Mouse (Mus musculus) lung, postnatal 4 days (tissue): ENCODE data around the gene Cdk18.
A peak's percentile ranks its signal among the peaks of the same experiment; 100 is the strongest.

Experiments used
- DNase-seq, 2 experiments: peaks; one replicate each; pipeline ENCODE4 v3.0.0; 2021

Cdk18 gene

GRCm38 (mm10) chr1:132111411-132111810 is 28.1 kb downstream of the Cdk18 start:
- no peak for DNase-seq

GRCm38 (mm10) chr1:132109368-132109767 is 30.1 kb downstream of the Cdk18 start:
- no peak for DNase-seq

GRCm38 (mm10) chr1:132104353-132104752 is 35.1 kb downstream of the Cdk18 start:
- DNase-seq = no peak

GRCm38 (mm10) chr1:132101953-132102697 is 37.4 kb downstream of the Cdk18 start:
- no peak for DNase-seq

DNA sequence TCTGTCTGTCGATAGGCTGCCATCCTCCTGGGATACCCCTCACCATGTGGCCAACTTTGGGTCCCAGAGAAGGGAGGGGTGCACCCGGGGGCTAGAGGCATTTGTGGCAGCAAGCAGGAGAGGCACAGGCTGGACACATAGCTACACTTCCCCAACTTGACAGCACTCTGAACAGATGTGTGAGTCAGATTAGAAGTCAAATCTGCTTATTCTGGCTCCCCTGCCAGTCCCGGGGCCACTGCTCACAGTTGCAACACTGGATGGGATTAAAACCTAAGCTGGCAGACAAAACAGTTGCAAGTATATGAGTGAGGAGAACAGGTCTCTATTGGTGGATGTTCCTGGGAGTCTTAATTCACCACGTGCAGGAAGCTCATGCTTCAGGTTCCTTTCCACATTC is 39.7 kb downstream of the Cdk18 start:
- no peak for DNase-seq

DNA sequence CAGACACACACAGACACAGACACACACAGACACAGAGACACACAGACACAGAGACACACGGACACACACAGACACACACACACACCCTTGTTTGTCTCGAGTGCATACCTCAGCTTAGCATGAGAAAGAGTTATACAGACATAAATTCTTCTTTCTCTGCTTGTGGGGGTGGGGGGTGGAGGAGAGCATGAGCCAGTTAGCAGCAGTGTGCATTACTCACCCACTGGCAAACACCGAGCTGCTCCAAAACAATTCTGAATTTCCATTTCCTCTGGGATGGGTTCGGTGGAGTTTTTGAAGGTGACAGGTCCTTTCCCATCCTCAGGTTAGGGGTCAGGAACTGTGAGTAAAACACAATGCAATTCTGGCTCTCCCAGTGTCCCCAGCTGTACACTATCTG is 40.5 kb downstream of the Cdk18 start:
- no peak for DNase-seq

- no peak for DNase-seq
These were observed 41.4 kb downstream of the Cdk18 start for GRCm38 (mm10) chr1:132098076-132098475.

GRCm38 (mm10) chr1:132095356-132096004 is 44.0 kb downstream of the Cdk18 start:
- DNase-seq = peak; percentile 32 to 67

GRCm38 (mm10) chr1:132093269-132093668 is 46.2 kb downstream of the Cdk18 start:
- no peak for DNase-seq

- DNase-seq = no peak
These were observed 49.2 kb downstream of the Cdk18 start for GRCm38 (mm10) chr1:132090266-132090665.

GRCm38 (mm10) chr1:132089767-132090166 is 49.7 kb downstream of the Cdk18 start:
- no peak for DNase-seq

DNA sequence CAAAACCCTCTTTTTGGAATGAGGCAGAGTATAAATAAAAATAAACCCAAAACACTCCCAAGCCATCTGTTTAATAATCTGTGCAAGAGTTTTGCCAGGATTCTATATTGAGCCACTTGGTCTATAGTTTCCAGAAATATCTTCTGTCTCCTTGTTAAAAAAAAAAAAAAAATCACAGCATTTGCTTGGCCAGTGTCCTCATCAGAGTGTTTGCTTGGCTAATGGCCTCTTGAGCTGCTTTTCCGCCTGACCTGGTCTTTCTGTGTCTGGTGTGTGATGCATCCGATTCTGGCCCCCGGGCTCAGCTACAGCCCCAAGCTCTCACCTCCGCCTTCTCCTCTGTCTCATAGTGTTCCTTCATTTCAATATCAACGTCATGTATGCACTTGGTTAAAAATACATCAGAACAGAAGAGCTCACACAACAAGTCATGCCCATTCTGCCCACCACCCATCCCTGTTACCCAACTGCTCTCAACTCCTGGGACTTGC is 51.3 kb downstream of the Cdk18 start:
- DNase-seq = no peak

DNA sequence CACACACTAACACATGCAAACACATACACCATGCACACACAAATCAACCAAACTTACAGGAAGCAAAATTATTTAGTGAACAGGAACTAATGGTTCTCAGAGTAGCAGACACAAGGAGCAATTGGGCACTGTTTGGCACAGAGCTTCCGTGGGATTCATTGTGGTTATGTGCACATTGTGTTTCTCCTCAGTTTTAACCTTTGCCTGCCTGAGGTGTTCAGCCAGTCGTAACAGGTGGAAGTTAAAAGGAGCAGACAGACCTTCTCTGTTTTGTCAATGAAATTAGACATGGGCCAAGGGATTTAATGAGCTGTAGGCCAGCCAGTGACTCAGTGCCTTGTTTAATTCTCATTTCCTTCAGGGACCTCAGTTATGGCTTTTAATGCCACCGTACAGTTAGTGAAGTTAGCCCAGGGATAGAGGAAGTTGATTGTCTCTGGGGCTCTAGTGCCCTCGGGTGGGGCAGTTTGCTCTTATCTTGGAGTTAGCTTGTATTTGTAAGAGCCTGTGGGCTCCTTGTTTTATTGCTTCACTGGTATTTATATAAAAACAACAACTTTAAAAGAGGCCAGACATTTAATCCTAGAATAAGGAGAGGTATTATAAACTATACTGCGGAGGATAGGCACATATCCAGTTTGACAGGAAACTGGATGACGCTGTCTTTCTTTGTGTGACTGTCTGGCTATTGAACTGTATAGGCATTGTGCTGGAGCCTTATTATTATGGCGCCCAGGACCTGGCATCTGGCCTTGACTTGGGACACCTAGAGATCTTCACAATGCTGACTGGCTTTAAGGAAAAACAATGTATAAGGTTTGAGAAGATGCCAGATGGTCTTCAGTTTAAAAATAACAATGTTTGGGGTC is 54.1 kb downstream of the Cdk18 start:
- DNase-seq = no peak

- DNase-seq = no peak
These were observed 61.1 kb downstream of the Cdk18 start for GRCm38 (mm10) chr1:132078413-132078812.

DNA sequence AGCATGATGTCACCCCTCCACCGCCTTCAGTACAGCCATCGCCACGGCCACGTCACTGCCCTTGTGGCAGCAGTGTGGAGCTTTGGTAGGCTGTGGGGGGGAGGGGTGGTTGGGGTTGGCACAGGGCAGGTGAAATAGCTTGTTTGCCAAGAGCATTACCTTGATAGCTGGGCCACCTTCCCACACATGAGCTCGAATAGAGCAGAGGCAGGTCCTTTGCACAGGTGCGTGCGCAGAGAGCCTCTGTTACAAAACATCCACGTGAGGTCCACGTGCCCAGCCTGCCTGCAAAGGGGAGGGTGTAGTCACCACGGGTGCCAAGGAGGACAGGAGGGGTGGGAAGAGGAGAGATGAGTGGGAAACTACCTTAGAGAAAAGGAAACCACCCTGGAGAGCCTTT is 63.9 kb downstream of the Cdk18 start:
- DNase-seq = no peak

DNA sequence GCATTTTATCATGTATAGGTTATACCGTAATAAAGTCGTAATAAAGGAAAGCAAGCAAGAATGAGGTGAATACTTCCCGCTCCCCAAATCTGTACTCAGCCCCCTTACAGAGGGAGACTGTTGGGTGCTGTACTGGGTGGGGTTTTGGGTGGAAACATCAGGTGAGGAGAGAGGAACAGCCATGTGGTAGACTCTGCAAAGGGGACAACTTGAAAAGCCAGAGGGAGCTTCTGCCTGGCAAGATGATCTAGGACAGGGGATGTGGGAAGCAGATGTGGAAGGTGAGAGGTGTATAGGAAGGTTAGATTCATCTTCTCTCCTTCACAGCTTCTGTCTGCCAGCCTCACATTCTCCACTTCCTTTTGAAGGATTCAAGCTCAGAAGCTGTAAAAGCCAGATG is 68.8 kb downstream of the Cdk18 start:
- no peak for DNase-seq

- DNase-seq = no peak
These were observed 70.0 kb downstream of the Cdk18 start for GRCm38 (mm10) chr1:132069436-132069835.

- DNase-seq = peak; percentile 55 to 73
These were observed 71.9 kb downstream of the Cdk18 start, which contains the start of gene Mfsd4a for GRCm38 (mm10) chr1:132067261-132068255. Gene Mfsd4a, minus strand, starts transcription at chr1:132068062.

GRCm38 (mm10) chr1:132065475-132066172 is 73.9 kb downstream of the Cdk18 start:
- DNase-seq = no peak

- DNase-seq = no peak
These were observed 74.5 kb downstream of the Cdk18 start for GRCm38 (mm10) chr1:132065001-132065400.

DNA sequence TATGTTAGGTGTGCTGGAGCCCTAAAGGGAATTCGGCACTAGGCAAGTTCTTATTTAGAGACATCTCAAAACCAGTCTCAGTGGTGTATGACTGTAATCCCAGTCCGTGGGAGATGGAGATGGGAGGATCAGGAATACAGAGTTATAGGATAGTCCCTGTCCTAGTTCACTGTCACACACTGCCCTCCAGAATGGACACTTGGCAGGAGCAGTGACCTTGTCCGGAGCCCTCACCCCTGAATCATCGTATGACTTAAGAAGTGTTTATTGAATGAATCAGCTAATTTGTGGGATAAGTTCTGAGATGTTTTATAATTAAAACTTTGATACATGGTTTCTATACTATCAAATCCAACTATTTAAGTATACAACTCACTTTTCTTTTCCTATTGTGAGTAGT is 76.4 kb downstream of the Cdk18 start:
- DNase-seq = no peak
